Mouse (Mus musculus) embryonic facial prominence, embryonic 14.5 days (tissue): ENCODE results near the gene 1810043G02Rik. TPM values are rescaled to one million over a fixed set of nuclear protein-coding genes. Genes with fewer than 3 reads are reported as not detected.

ENCODE experiments used
- ATAC-seq: fragments of 200-750 bp; cut with Nextera tagmentation; 2 replicates; pipeline ENCODE4 v1.8.0; 2017; ENCODE audit warnings: low read depth, moderate number of reproducible peaks, moderate TSS enrichment
- DNase-seq: peaks from one replicate; pipeline ENCODE4 v3.0.0-alpha.2; 2015; ENCODE audit warnings: low spot score
- H3K27ac ChIP-seq: fragments of 300-500 bp; sonication (generic); replicated peaks from 2 replicates; pipeline ENCODE4 v1.5.1; 2014; ENCODE audit warnings: low read depth, mild to moderate bottlenecking, low read length, moderate library complexity
- H3K27me3 ChIP-seq: fragments of 300-500 bp; sonication (generic); replicated peaks from 2 replicates; pipeline ENCODE4 v1.6.1; 2014; ENCODE audit warnings: low read length; ENCODE audit not compliant: control insufficient read depth, insufficient read depth
- H3K36me3 ChIP-seq: fragments of 300-500 bp; sonication (generic); 2 replicates; pipeline ENCODE4 v1.6.1; 2014; ENCODE audit warnings: low read length, mixed read lengths; ENCODE audit not compliant: control insufficient read depth, insufficient read depth
- H3K4me1 ChIP-seq: fragments of 300-500 bp; sonication (generic); 2 replicates; pipeline ENCODE4 v1.6.1; 2014; ENCODE audit warnings: antibody characterized with exemption, low read length; ENCODE audit not compliant: control insufficient read depth, insufficient read depth
- H3K4me2 ChIP-seq: fragments of 300-500 bp; sonication (generic); 2 replicates; pipeline ENCODE4 v1.6.1; 2014; ENCODE audit warnings: low read depth, mild to moderate bottlenecking, low read length, moderate library complexity, mixed read lengths
- H3K4me3 ChIP-seq: fragments of 300-500 bp; sonication (generic); 2 replicates; pipeline ENCODE4 v1.5.1; 2014; ENCODE audit warnings: low read depth, mild to moderate bottlenecking, low read length
- H3K9ac ChIP-seq: fragments of 300-500 bp; sonication (generic); 2 replicates; pipeline ENCODE4 v1.6.1; 2014; ENCODE audit warnings: low read depth, mild to moderate bottlenecking, low read length, moderate library complexity, mixed read lengths
- H3K9me3 ChIP-seq: fragments of 300-500 bp; sonication (generic); 2 replicates; pipeline ENCODE4 v1.6.1; 2016; ENCODE audit warnings: low read length; ENCODE audit not compliant: control insufficient read depth
- WGBS: fragments of 180-500 bp; shearing (Covaris S2); extraction: QIAGEN DNeasy Blood & Tissue Kit; methylation state at CpG from one replicate; pipeline ENCODE4 v1.1.7; 2014; 5-methylcytosine and 5-hydroxymethylcytosine counted together
- polyA plus RNA-seq: library from polyadenylated mRNA; unstranded; fragments of >200 nt; fragmentation: Nextera tagmentation; extraction: Ambion mirVana; gene quantifications from 2 replicates; pipeline ENCODE4 v1.2.1, GENCODE M21; 2014

1810043G02Rik gene
- polyA plus RNA-seq, 1 experiment from 2014 or later: 27.5 TPM

DNA sequence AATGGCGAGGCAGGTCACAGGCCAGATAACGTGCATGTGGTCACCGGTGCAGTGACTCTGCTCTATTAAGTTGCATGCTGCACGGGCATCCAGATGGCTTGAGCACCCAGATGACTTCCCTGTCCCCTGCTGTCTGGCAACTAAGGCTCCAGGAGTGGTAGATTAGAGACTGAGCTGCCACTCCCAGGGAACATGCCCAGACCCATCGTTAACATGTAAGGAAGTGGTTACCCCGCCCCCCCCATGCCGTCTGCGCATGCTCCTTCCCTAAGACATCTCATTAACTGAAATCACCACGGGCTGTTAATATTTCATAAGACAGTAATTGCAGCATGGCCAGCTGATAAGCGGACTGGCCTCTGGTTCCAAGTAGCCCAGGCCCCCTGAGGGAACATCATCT is 7.1 kb upstream of the 1810043G02Rik start:
- H3K4me3 ChIP-seq: no peak overlapping the region
- no peaks in the 10 kb centered on the region for H3K9me3 ChIP-seq

DNA sequence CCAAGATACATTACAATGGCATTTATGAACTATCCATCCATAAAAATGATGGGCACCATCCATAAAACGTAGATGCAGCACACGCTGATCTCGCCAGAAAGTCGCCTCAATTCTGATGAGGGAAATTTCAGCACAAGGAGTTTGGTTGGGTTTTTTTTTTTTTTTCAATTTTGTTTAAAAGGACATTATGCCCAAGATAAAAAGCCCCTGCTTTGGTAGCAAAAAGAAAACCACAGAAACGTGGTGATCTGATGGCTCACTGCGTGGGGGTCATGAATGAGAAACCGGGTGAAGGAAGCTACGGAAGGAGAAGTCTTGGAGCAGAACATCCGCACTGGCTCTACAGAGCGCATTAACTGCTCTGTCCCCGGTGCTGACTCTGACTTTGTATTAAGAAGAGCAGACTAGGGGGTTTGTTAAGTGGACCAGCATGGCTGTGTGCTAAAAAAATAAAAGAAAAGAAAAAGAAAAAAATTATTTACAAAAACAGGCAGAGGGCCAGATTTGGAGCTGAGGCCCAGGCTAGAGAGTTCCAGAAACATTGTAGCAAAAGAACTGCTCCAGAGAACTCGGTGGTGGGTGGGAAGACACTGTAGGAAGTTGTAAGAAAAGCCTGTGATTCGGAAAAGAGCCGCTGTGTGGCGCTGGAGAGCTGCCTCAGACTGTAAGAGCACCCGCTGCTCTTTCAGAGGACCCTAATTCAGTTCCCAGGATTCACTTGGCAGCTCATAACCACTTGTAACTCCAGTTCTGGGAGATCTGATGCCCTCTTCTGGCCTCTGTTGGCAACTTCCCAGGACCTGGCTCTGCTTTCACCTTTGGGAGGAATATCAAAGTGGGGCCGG is 6.4 kb upstream of the 1810043G02Rik start:
- H3K9ac ChIP-seq: no peak overlapping the region
- H3K36me3 ChIP-seq: no peaks in the 10 kb centered on the region
- DNase-seq: no peak
- H3K4me1 ChIP-seq: peaks cover 6% of the 10 kb centered on the region; the same call in 1 of the 2 replicates
- no peak overlapping the region for H3K4me2 ChIP-seq
- H3K27me3 ChIP-seq: peaks cover 30% of the 10 kb centered on the region
- no peaks in the 10 kb centered on the region for H3K9me3 ChIP-seq
- ATAC-seq: no peak
- WGBS: 64% methylated on average over 16 of the region's 17 CpGs
- no peak overlapping the region for H3K27ac ChIP-seq
- no peak overlapping the region for H3K4me3 ChIP-seq

More for the DNA sequence above, 7.1 kb upstream of the 1810043G02Rik start:
- H3K27ac ChIP-seq: no peak overlapping the region
- DNase-seq: no peak
- H3K4me2 ChIP-seq: no peak overlapping the region
- H3K36me3 ChIP-seq: no peaks in the 10 kb centered on the region
- peaks cover 6% of the 10 kb centered on the region; the same call in 1 of the 2 replicates for H3K4me1 ChIP-seq
- 75% methylated on average over 10 of the region's 10 CpGs for WGBS
- H3K27me3 ChIP-seq: peaks cover 30% of the 10 kb centered on the region
- no peak overlapping the region for H3K9ac ChIP-seq
- ATAC-seq: no peak

DNA sequence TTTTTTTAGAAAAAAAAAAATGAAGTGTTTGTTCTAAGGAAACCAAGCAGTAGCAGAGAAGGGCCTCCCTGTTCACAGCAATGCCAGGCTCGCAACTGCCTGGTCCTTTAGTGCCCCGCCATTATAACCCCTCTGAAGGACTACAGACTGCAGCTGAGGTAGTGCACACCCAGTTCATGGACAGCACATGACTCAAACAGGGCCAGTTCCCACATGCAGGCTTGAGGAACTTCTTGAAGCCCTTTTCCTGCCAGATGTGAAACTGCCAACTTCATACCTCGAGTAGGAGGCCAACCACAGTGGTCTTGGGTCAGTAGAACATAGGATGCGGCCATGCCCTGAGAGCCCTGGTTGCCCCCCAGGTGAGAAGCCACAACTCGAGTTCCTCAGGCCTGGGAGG is 4.0 kb upstream of the 1810043G02Rik start:
- Histone ChIP-seq H3K4me3 (no peak overlapping the region), H3K4me2 (no peak overlapping the region), H3K9ac (no peak overlapping the region), H3K36me3 (no peaks in the 10 kb centered on the region), H3K27me3 (peaks cover 14% of the 10 kb centered on the region), H3K4me1 (peaks cover 12% of the 10 kb centered on the region), H3K9me3 (no peaks in the 10 kb centered on the region), H3K27ac (no peak overlapping the region)
- DNase-seq (no peak), ATAC-seq (no peak)
- 71% methylated on average over 5 of the region's 5 CpGs for WGBS

DNA sequence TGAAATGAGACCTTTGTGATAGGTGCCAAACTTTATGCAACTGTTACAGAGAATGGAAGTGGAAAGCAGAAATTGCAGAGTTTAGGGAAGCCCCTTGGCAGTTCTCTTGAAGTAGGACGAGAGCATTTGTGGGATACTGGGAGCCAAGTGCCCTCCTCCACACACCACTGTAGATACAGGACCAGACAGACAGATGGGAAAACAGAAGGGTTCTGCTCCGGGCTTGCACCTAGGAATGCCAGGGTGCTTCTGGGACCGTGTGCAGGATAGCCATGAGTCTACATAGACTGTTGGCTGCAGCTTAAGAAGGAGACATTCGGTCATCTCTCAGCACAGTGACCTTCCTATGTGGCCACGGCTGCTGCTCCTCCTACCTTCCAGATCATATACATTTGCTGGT is 3.5 kb upstream of the 1810043G02Rik start:
- H3K4me2 ChIP-seq: no peak overlapping the region
- H3K4me1 ChIP-seq: peaks cover 9% of the 10 kb centered on the region; the same call in 1 of the 2 replicates
- H3K4me3 ChIP-seq: no peak overlapping the region
- ATAC-seq: no peak
- H3K27me3 ChIP-seq: peaks cover 9% of the 10 kb centered on the region; the same call in 1 of the 2 replicates
- no peaks in the 10 kb centered on the region for H3K9me3 ChIP-seq
- DNase-seq: no peak
- no peak overlapping the region for H3K9ac ChIP-seq
- WGBS: 57% methylated on average over 5 of the region's 5 CpGs
- H3K36me3 ChIP-seq: no peaks in the 10 kb centered on the region
- H3K27ac ChIP-seq: no peak overlapping the region

DNA sequence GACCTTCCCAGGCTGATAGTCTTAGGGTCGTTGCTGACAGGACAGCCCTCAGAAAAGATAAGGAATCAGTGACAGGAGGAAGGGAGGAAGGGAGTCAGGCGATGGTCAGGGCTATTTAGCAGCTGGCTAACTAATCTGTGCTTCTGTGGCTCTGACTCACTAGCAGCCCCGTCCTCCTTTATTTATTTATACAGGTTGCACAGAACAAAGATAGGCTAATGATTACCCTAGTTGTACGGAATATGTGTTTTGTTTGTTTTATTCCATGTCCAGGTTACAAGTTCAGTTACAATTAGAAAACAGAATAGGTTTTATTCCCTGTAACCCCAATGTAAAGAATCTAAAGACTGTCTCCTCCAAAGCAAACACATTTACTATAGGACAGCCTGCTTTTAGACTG is 2.7 kb upstream of the 1810043G02Rik start:
- 0 out of 2 replicates have a peak, but pooled peaks cover 4% of the 10 kb centered on the region for H3K36me3 ChIP-seq
- H3K27ac ChIP-seq: no peak overlapping the region
- peaks cover 9% of the 10 kb centered on the region; the same call in 1 of the 2 replicates for H3K4me1 ChIP-seq
- no peak overlapping the region for H3K4me3 ChIP-seq
- 34% methylated on average over 4 of the region's 4 CpGs for WGBS
- H3K9me3 ChIP-seq: no peaks in the 10 kb centered on the region
- no peak overlapping the region for H3K9ac ChIP-seq
- H3K4me2 ChIP-seq: no peak overlapping the region
- no peak for DNase-seq
- peaks cover under 1% of the 10 kb centered on the region; the same call in 1 of the 2 replicates for H3K27me3 ChIP-seq
- ATAC-seq: no peak

DNA sequence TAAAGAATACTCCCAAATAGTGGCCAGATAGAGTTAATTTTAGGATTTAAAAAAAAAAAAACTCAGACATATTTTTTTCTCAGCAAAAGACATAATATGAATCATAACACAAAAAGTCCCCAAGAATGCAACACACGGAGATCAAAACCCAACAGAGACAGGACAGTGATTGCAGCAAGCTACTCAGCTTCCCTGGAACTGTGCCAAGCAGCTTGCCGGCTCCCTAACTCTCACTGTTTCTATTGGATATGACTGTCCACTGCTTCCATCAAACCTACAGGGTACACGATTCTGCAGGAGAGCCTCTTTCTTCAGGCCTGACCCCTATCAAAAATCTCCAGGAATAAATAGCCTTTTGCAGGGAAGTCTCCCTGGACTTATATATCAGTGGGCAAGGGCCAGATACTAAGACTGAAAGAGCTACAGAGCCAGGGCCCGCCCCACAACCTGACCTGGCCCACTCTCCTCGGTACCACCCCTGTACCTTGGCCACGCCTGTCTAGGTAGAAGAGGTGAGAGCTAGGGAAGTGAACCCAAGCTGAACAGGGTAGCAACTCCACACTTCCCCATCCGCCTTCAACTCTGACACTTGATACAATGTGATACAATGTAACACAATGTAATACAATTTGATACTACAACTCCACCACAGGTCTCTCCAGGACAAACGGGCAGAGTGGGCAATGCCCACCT is 1.7 kb upstream of the 1810043G02Rik start:
- H3K4me2 ChIP-seq: no peak overlapping the region
- WGBS: 61% methylated on average over 8 of the region's 8 CpGs
- peak; percentile 42 for DNase-seq
- no peaks in the 10 kb centered on the region for H3K27me3 ChIP-seq
- no peak overlapping the region for H3K27ac ChIP-seq
- H3K9ac ChIP-seq: no peak overlapping the region
- ATAC-seq: no peak
- 0 out of 2 replicates have a peak, but pooled peaks cover 6% of the 10 kb centered on the region for H3K36me3 ChIP-seq
- no peak overlapping the region for H3K4me3 ChIP-seq
- no peaks in the 10 kb centered on the region for H3K9me3 ChIP-seq
- H3K4me1 ChIP-seq: peaks cover 9% of the 10 kb centered on the region; the same call in 1 of the 2 replicates

DNA sequence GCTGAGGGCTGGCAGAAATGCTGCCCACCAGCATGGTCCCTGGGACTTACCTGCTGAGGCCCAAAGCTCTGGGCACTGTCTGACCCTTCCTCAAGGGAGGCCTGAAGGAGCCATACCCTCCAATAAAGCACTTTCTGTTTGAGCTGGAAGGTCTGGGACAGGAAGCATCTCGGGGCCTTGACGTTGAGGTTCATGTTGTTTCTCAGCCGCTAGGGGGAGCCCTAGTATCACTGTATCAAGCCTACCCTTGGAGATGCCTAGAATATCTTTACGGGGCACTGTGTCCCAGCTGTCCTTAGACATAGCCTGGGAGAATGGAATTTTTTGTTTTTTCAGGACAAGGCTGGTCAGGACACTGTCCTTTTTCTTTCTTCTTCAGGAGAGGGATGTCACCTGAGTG is 6.3 kb downstream of the 1810043G02Rik start:
- DNase-seq (peak; percentile 88), ATAC-seq (peak; percentile 81)
- 5% methylated on average over 4 of the region's 4 CpGs for WGBS
- Histone ChIP-seq H3K4me3 (no peak overlapping the region), H3K9ac (no peak overlapping the region), H3K4me2 (no peak overlapping the region), H3K4me1 (no peaks in the 10 kb centered on the region), H3K36me3 (peaks cover 40% of the 10 kb centered on the region), H3K9me3 (no peaks in the 10 kb centered on the region), H3K27me3 (no peaks in the 10 kb centered on the region), H3K27ac (no peak overlapping the region)

DNA sequence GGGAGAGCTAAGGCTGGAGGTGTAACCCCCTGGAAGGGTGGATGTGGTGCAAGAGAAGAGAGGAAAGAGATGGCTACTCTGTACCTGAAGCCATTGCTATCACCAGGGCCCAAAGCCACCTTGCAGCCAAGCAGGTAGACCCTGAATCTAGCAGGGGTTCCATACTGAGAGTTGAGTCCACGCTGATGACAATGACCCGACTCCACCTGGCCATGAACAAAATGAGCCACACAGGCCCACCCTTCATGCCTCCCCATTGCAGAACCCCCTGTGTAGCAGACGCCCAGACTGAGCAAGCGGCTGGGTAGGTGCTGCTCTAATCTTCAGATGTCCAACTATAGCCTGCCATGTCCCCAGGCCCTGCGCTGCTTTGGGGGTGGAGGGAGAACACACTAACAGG is 7.5 kb downstream of the 1810043G02Rik start:
- no peak overlapping the region for H3K4me2 ChIP-seq
- no peaks in the 10 kb centered on the region for H3K9me3 ChIP-seq
- H3K4me1 ChIP-seq: no peaks in the 10 kb centered on the region
- no peak overlapping the region for H3K9ac ChIP-seq
- DNase-seq (no peak), ATAC-seq (no peak)
- H3K36me3 ChIP-seq: peaks cover 46% of the 10 kb centered on the region
- H3K27me3 ChIP-seq: no peaks in the 10 kb centered on the region
- H3K27ac ChIP-seq: no peak overlapping the region
- 82% methylated on average over 5 of the region's 5 CpGs for WGBS
- no peak overlapping the region for H3K4me3 ChIP-seq
